Mouse (Mus musculus): ENCODE results near the gene Ambra1. TPM values are rescaled to one million over a fixed set of nuclear protein-coding genes. Genes with fewer than 3 reads are reported as not detected.

The Ambra1 gene
- total RNA-seq, 2 experiments from 2014 or later = 32.1 to 34.2 TPM

GRCm38 (mm10) chr2:91870754-91871153 is 140.8 kb downstream of the Ambra1 start:
- DNase-seq (ENCODE audit: low spot score in 2 of 2) = no peak

- no peak for DNase-seq (ENCODE audit: low spot score in 2 of 2)
Observed at GRCm38 (mm10) chr2:91871225-91871624, 141.3 kb downstream of the Ambra1 start.

GRCm38 (mm10) chr2:91872658-91873057 is 142.7 kb downstream of the Ambra1 start:
- no peak for DNase-seq (ENCODE audit: low spot score in 2 of 2)

- DNase-seq (ENCODE audit: low spot score in 2 of 2) = no peak
Observed at GRCm38 (mm10) chr2:91876000-91876805, 146.3 kb downstream of the Ambra1 start.

GRCm38 (mm10) chr2:91876806-91877140 is 146.8 kb downstream of the Ambra1 start:
- DNase-seq (ENCODE audit: low spot score in 2 of 2) = no peak

GRCm38 (mm10) chr2:91878387-91879180 is 148.7 kb downstream of the Ambra1 start:
- no peak for DNase-seq (ENCODE audit: low spot score in 2 of 2)

- DNase-seq (ENCODE audit: low spot score in 2 of 2) = no peak
Observed at GRCm38 (mm10) chr2:91883961-91884360, 154.0 kb downstream of the Ambra1 start.

GRCm38 (mm10) chr2:91884616-91885015 is 154.7 kb downstream of the Ambra1 start:
- no peak for DNase-seq (ENCODE audit: low spot score in 2 of 2)

GRCm38 (mm10) chr2:91894716-91895115 is 164.8 kb downstream of the Ambra1 start:
- DNase-seq (ENCODE audit: low spot score in 2 of 2) = no peak

- no peak for DNase-seq (ENCODE audit: low spot score in 2 of 2)
Observed at GRCm38 (mm10) chr2:91895401-91895800, 165.5 kb downstream of the Ambra1 start.

- DNase-seq (ENCODE audit: low spot score in 2 of 2) = no peak
Observed at GRCm38 (mm10) chr2:91897968-91898367, 168.0 kb downstream of the Ambra1 start.

GRCm38 (mm10) chr2:91899141-91899540 is 169.2 kb downstream of the Ambra1 start:
- DNase-seq (ENCODE audit: low spot score in 2 of 2) = no peak

GRCm38 (mm10) chr2:91900431-91900830 is 170.5 kb downstream of the Ambra1 start:
- DNase-seq (ENCODE audit: low spot score in 2 of 2) = no peak

GRCm38 (mm10) chr2:91902336-91902735 is 172.4 kb downstream of the Ambra1 start:
- no peak for DNase-seq (ENCODE audit: low spot score in 2 of 2)

GRCm38 (mm10) chr2:91903171-91903925 is 173.4 kb downstream of the Ambra1 start:
- no peak for DNase-seq (ENCODE audit: low spot score in 2 of 2)

- DNase-seq (ENCODE audit: low spot score in 2 of 2) = no peak
Observed at GRCm38 (mm10) chr2:91904618-91905307, 174.8 kb downstream of the Ambra1 start.

GRCm38 (mm10) chr2:91906141-91906540 is 176.2 kb downstream of the Ambra1 start:
- DNase-seq (ENCODE audit: low spot score in 2 of 2) = peak in 1 of 2 experiments; percentile 16

GRCm38 (mm10) chr2:91912616-91913015 is 182.7 kb downstream of the Ambra1 start:
- no peak for DNase-seq (ENCODE audit: low spot score in 2 of 2)

GRCm38 (mm10) chr2:91913328-91914110 is 183.6 kb downstream of the Ambra1 start:
- DNase-seq (ENCODE audit: low spot score in 2 of 2) = no peak

- DNase-seq (ENCODE audit: low spot score in 2 of 2) = no peak
Observed at GRCm38 (mm10) chr2:91916346-91916977, 186.5 kb downstream of the Ambra1 start.

All from adrenal gland, adult 18-20 months (tissue).